Mouse (Mus musculus): ENCODE measurements around the gene Rin2. TPM values are rescaled to one million over a fixed set of nuclear protein-coding genes. Genes with fewer than 3 reads are reported as not detected.

Gene Rin2
- total and polyA plus RNA-seq, 2 experiments from 2014 or later: 13.1 to 16.8 TPM

- 88% methylated on average over 1 of the region's 1 CpGs for WGBS
- ATAC-seq (ENCODE audit: insufficient read depth, low read depth): no peak
- no peaks in the 10 kb centered on the region for H3K9me3 ChIP-seq (replicated peaks; ENCODE audit: control insufficient read depth, low read length)
Measured at GRCm38 (mm10) chr2:145872099-145872498, 197.1 kb downstream of the Rin2 start.

GRCm38 (mm10) chr2:145873953-145874352 is 198.9 kb downstream of the Rin2 start:
- no peaks in the 10 kb centered on the region for H3K9me3 ChIP-seq (replicated peaks; ENCODE audit: control insufficient read depth, low read length)
- H3K27me3 ChIP-seq (ENCODE audit: control insufficient read depth, insufficient read depth, low read length): no peaks in the 10 kb centered on the region
- no peak overlapping the region for H3K4me2 ChIP-seq (ENCODE audit: low read depth, low read length)
- peaks cover 34% of the 10 kb centered on the region for H3K36me3 ChIP-seq (replicated peaks; ENCODE audit: control insufficient read depth, insufficient read depth, low read length)
- DNase-seq (ENCODE audit: low spot score): no peak
- H3K9ac ChIP-seq (replicated peaks; ENCODE audit: low read depth, low read length): no peak overlapping the region
- no peak for ATAC-seq (ENCODE audit: insufficient read depth, low read depth)
- TF ChIP-seq EP300 (IDR thresholded peaks at IDR 0.05; ENCODE audit: low read depth) (no peak), CTCF (IDR thresholded peaks at IDR 0.05; ENCODE audit: low read depth) (no peak)
- H3K4me3 ChIP-seq (ENCODE audit: low read depth, low read length): no peak overlapping the region
- 32% methylated on average over 1 of the region's 1 CpGs for WGBS
- H3K4me1 ChIP-seq (ENCODE audit: control insufficient read depth, insufficient read depth): 0 out of 2 replicates have a peak, but pooled peaks cover 9% of the 10 kb centered on the region
- H3K27ac ChIP-seq (ENCODE audit: low read depth): no peak overlapping the region

More at GRCm38 (mm10) chr2:145872099-145872498, 197.1 kb downstream of the Rin2 start:
- TF ChIP-seq CTCF (IDR thresholded peaks at IDR 0.05; ENCODE audit: low read depth) (no peak), EP300 (IDR thresholded peaks at IDR 0.05; ENCODE audit: low read depth) (no peak)
- no peak for DNase-seq (ENCODE audit: low spot score)
- Histone ChIP-seq H3K9ac (replicated peaks; ENCODE audit: low read depth, low read length) (no peak overlapping the region), H3K4me1 (ENCODE audit: control insufficient read depth, insufficient read depth) (0 out of 2 replicates have a peak, but pooled peaks cover 9% of the 10 kb centered on the region), H3K4me3 (ENCODE audit: low read depth, low read length) (no peak overlapping the region), H3K4me2 (ENCODE audit: low read depth, low read length) (no peak overlapping the region), H3K27ac (ENCODE audit: low read depth) (no peak overlapping the region), H3K36me3 (replicated peaks; ENCODE audit: control insufficient read depth, insufficient read depth, low read length) (peaks cover 28% of the 10 kb centered on the region), H3K27me3 (ENCODE audit: control insufficient read depth, insufficient read depth, low read length) (no peaks in the 10 kb centered on the region)

GRCm38 (mm10) chr2:145874879-145875482 is 200.0 kb downstream of the Rin2 start:
- no peak for ATAC-seq (ENCODE audit: insufficient read depth, low read depth)
- Histone ChIP-seq H3K4me1 (ENCODE audit: control insufficient read depth, insufficient read depth) (0 out of 2 replicates have a peak, but pooled peaks cover 9% of the 10 kb centered on the region), H3K36me3 (replicated peaks; ENCODE audit: control insufficient read depth, insufficient read depth, low read length) (peaks cover 41% of the 10 kb centered on the region), H3K4me2 (ENCODE audit: low read depth, low read length) (no peak overlapping the region), H3K4me3 (ENCODE audit: low read depth, low read length) (no peak overlapping the region), H3K27me3 (ENCODE audit: control insufficient read depth, insufficient read depth, low read length) (no peaks in the 10 kb centered on the region), H3K9me3 (replicated peaks; ENCODE audit: control insufficient read depth, low read length) (no peaks in the 10 kb centered on the region), H3K27ac (ENCODE audit: low read depth) (no peak overlapping the region), H3K9ac (replicated peaks; ENCODE audit: low read depth, low read length) (no peak overlapping the region)
- no peak for TF ChIP-seq EP300 (IDR thresholded peaks at IDR 0.05; ENCODE audit: low read depth)
- TF ChIP-seq CTCF (IDR thresholded peaks at IDR 0.05; ENCODE audit: low read depth): no peak
- DNase-seq (ENCODE audit: low spot score): no peak
- WGBS: 66% methylated on average over 3 of the region's 3 CpGs

GRCm38 (mm10) chr2:145877191-145877590 is 202.2 kb downstream of the Rin2 start:
- peaks cover 56% of the 10 kb centered on the region for H3K36me3 ChIP-seq (replicated peaks; ENCODE audit: control insufficient read depth, insufficient read depth, low read length)
- WGBS: 90% methylated on average over 3 of the region's 3 CpGs
- no peak overlapping the region for H3K4me3 ChIP-seq (ENCODE audit: low read depth, low read length)
- H3K27ac ChIP-seq (ENCODE audit: low read depth): no peak overlapping the region
- no peaks in the 10 kb centered on the region for H3K9me3 ChIP-seq (replicated peaks; ENCODE audit: control insufficient read depth, low read length)
- H3K4me1 ChIP-seq (ENCODE audit: control insufficient read depth, insufficient read depth): 0 out of 2 replicates have a peak, but pooled peaks cover 9% of the 10 kb centered on the region
- no peak overlapping the region for H3K4me2 ChIP-seq (ENCODE audit: low read depth, low read length)
- no peak overlapping the region for H3K9ac ChIP-seq (replicated peaks; ENCODE audit: low read depth, low read length)
- ATAC-seq (ENCODE audit: insufficient read depth, low read depth) (no peak), DNase-seq (ENCODE audit: low spot score) (no peak)
- H3K27me3 ChIP-seq (ENCODE audit: control insufficient read depth, insufficient read depth, low read length): no peaks in the 10 kb centered on the region
- TF ChIP-seq EP300 (IDR thresholded peaks at IDR 0.05; ENCODE audit: low read depth) (no peak), CTCF (IDR thresholded peaks at IDR 0.05; ENCODE audit: low read depth) (no peak)

GRCm38 (mm10) chr2:145880887-145881747 is 206.1 kb downstream of the Rin2 start:
- Histone ChIP-seq H3K9me3 (replicated peaks; ENCODE audit: control insufficient read depth, low read length) (no peaks in the 10 kb centered on the region), H3K4me2 (ENCODE audit: low read depth, low read length) (no peak overlapping the region), H3K4me3 (ENCODE audit: low read depth, low read length) (no peak overlapping the region), H3K4me1 (ENCODE audit: control insufficient read depth, insufficient read depth) (0 out of 2 replicates have a peak, but pooled peaks cover 7% of the 10 kb centered on the region), H3K27ac (ENCODE audit: low read depth) (0 out of 2 replicates have a peak overlapping the region, but pooled peaks have one; percentile 5), H3K27me3 (ENCODE audit: control insufficient read depth, insufficient read depth, low read length) (no peaks in the 10 kb centered on the region), H3K36me3 (replicated peaks; ENCODE audit: control insufficient read depth, insufficient read depth, low read length) (peaks cover 77% of the 10 kb centered on the region), H3K9ac (replicated peaks; ENCODE audit: low read depth, low read length) (no peak overlapping the region)
- TF ChIP-seq EP300 (IDR thresholded peaks at IDR 0.05; ENCODE audit: low read depth) (no peak), CTCF (IDR thresholded peaks at IDR 0.05; ENCODE audit: low read depth) (no peak)
- 66% methylated on average over 11 of the region's 11 CpGs for WGBS
- no peak for ATAC-seq (ENCODE audit: insufficient read depth, low read depth)
- DNase-seq (ENCODE audit: low spot score): no peak
